Mouse (Mus musculus) stomach, postnatal 0 days (tissue): ENCODE results near the gene Cnksr3.

Source experiments
- CTCF ChIP-seq: IDR thresholded peaks from 2 replicates; pipeline ENCODE4 v1.5.1; 2016; ENCODE audit warnings: antibody characterized with exemption, low read depth, mild to moderate bottlenecking, moderate library complexity
- EP300 ChIP-seq: optimal IDR thresholded peaks from 2 replicates; pipeline ENCODE3; 2016; ENCODE audit warnings: antibody characterized with exemption

- no peak for TF ChIP-seq CTCF
- TF ChIP-seq EP300 = no peak
These were observed 41.6 kb downstream of the Cnksr3 start for GRCm38 (mm10) chr10:7170434-7170833.
